Mouse (Mus musculus) thymus, adult 2 months (tissue): ENCODE measurements around the gene Dynlrb1. TPM values are rescaled to one million over a fixed set of nuclear protein-coding genes. Genes with fewer than 3 reads are reported as not detected.

ENCODE experiments used
- DNase-seq: peaks from one replicate; pipeline ENCODE4 v3.0.0; 2021
- H3K27ac ChIP-seq: fragments of 200-500 bp; 2 replicates; pipeline ENCODE4 v1.5.1; 2012; ENCODE audit warnings: low read length, control low read depth; ENCODE audit not compliant: control insufficient read depth, insufficient read depth
- H3K27me3 ChIP-seq: fragments of 200-500 bp; 2 replicates; pipeline ENCODE4 v1.6.1; 2012; ENCODE audit warnings: mild to moderate bottlenecking, low read length, moderate library complexity, mixed read lengths; ENCODE audit not compliant: control insufficient read depth, insufficient read depth
- H3K36me3 ChIP-seq: fragments of 200-500 bp; 2 replicates; pipeline ENCODE4 v1.6.1; 2012; ENCODE audit warnings: mild to moderate bottlenecking, low read length, moderate library complexity; ENCODE audit not compliant: control insufficient read depth, insufficient read depth
- H3K4me1 ChIP-seq: fragments of 200-500 bp; replicated peaks from 2 replicates; pipeline ENCODE4 v1.6.1; 2012; ENCODE audit warnings: low read length; ENCODE audit not compliant: control insufficient read depth, insufficient read depth
- H3K4me3 ChIP-seq: fragments of 200-500 bp; 2 replicates; pipeline ENCODE4 v1.5.1; 2012; ENCODE audit warnings: mild to moderate bottlenecking, low read length, control low read depth, moderate library complexity; ENCODE audit not compliant: control insufficient read depth, insufficient read depth
- CTCF ChIP-seq: fragments of 200-500 bp; IDR thresholded peaks from 2 replicates; pipeline ENCODE4 v1.5.1; 2012; ENCODE audit warnings: mild to moderate bottlenecking, control low read depth, low read length, moderate library complexity, borderline replicate concordance; ENCODE audit not compliant: control insufficient read depth, poor library complexity, insufficient read depth; ENCODE audit errors: extremely low read depth
- POLR2A ChIP-seq: fragments of 200-500 bp; IDR thresholded peaks from 2 replicates; pipeline ENCODE4 v1.6.1; 2012; ENCODE audit warnings: mild to moderate bottlenecking, low read length, control low read depth, moderate library complexity; ENCODE audit not compliant: control insufficient read depth, poor library complexity, insufficient read depth; ENCODE audit errors: extremely low read depth
- WGBS: fragments of 180-500 bp; shearing (Covaris S2); methylation state at CpG from one replicate; pipeline ENCODE4 v1.1.7; 2018; 5-methylcytosine and 5-hydroxymethylcytosine counted together
- polyA plus RNA-seq: library from polyadenylated mRNA; depleted of rRNA; stranded (reverse); fragments of >200 nt; gene quantifications from 2 replicates; pipeline ENCODE4 v1.2.3, GENCODE M21; 2012; rRNA removed

The Dynlrb1 gene
- polyA plus RNA-seq = 277 and 303 TPM in 2 replicates

GRCm38 (mm10) chr2:155236362-155236992, at the start of gene Dynlrb1:
Dynlrb1 (plus strand) TSS chr2:155236533.
- peak within 1 kb of the TSS; percentile 38; the same call in 1 of the 2 replicates for H3K27ac ChIP-seq
- peaks cover 13% of the 10 kb centered on the region for H3K4me1 ChIP-seq
- peak within 1 kb of the TSS; percentile 88 for H3K4me3 ChIP-seq
- under 1% methylated on average over 50 of the region's 50 CpGs for WGBS
- H3K27me3 ChIP-seq = no peaks in the 10 kb centered on the region
- peak; percentile 52 for TF ChIP-seq POLR2A
- 0 out of 2 replicates have a peak, but pooled peaks have one; percentile 8 for TF ChIP-seq CTCF
- no peaks in the 10 kb centered on the region for H3K36me3 ChIP-seq
- DNase-seq = peak; percentile 98

- peak; percentile 27 for DNase-seq
- Histone ChIP-seq H3K4me3 (no peak overlapping the region), H3K27ac (no peak overlapping the region), H3K4me1 (no peaks in the 10 kb centered on the region), H3K36me3 (peaks cover 56% of the 10 kb centered on the region), H3K27me3 (no peaks in the 10 kb centered on the region)
- TF ChIP-seq CTCF = no peak
- no peak for TF ChIP-seq POLR2A
- WGBS = 87% methylated on average over 2 of the region's 2 CpGs
Observed at GRCm38 (mm10) chr2:155207419-155207818, 28.9 kb upstream of the Dynlrb1 start.

GRCm38 (mm10) chr2:155223145-155223544, 13.2 kb upstream of the Dynlrb1 start:
- WGBS = 96% methylated on average over 2 of the region's 2 CpGs
- Histone ChIP-seq H3K4me1 (no peaks in the 10 kb centered on the region), H3K36me3 (peaks cover 62% of the 10 kb centered on the region), H3K27ac (no peak overlapping the region), H3K4me3 (no peak overlapping the region), H3K27me3 (no peaks in the 10 kb centered on the region)
- no peak for TF ChIP-seq CTCF
- no peak for TF ChIP-seq POLR2A
- DNase-seq = no peak

GRCm38 (mm10) chr2:155224721-155225120, 11.6 kb upstream of the Dynlrb1 start:
- H3K36me3 ChIP-seq = peaks cover 48% of the 10 kb centered on the region
- TF ChIP-seq POLR2A (no peak), CTCF (no peak)
- no peak for DNase-seq

GRCm38 (mm10) chr2:155235746-155236361, 479 bp upstream of the Dynlrb1 start:
- 4% methylated on average over 13 of the region's 13 CpGs for WGBS
- no peaks in the 10 kb centered on the region for H3K36me3 ChIP-seq
- no peak for TF ChIP-seq POLR2A
- TF ChIP-seq CTCF = no peak
- peak overlapping the region; percentile 38; the same call in 1 of the 2 replicates for H3K27ac ChIP-seq
- no peaks in the 10 kb centered on the region for H3K27me3 ChIP-seq
- H3K4me1 ChIP-seq = peaks cover 8% of the 10 kb centered on the region
- no peak for DNase-seq
- H3K4me3 ChIP-seq = peak overlapping the region; percentile 88

More at GRCm38 (mm10) chr2:155224721-155225120, 11.6 kb upstream of the Dynlrb1 start:
- Histone ChIP-seq H3K4me3 (no peak overlapping the region), H3K27ac (no peak overlapping the region), H3K4me1 (no peaks in the 10 kb centered on the region), H3K27me3 (no peaks in the 10 kb centered on the region)
- WGBS = 94% methylated on average over 7 of the region's 7 CpGs

GRCm38 (mm10) chr2:155237276-155237675, 943 bp downstream of the Dynlrb1 start:
- Histone ChIP-seq H3K27ac (no peak overlapping the region), H3K27me3 (no peaks in the 10 kb centered on the region), H3K36me3 (no peaks in the 10 kb centered on the region), H3K4me1 (peaks cover 13% of the 10 kb centered on the region), H3K4me3 (peak overlapping the region; percentile 31)
- DNase-seq = peak; percentile 6
- TF ChIP-seq POLR2A = no peak
- no peak for TF ChIP-seq CTCF
- 2% methylated on average over 4 of the region's 4 CpGs for WGBS
